Mouse (Mus musculus): ENCODE results near the gene Gpr61.

DNA sequence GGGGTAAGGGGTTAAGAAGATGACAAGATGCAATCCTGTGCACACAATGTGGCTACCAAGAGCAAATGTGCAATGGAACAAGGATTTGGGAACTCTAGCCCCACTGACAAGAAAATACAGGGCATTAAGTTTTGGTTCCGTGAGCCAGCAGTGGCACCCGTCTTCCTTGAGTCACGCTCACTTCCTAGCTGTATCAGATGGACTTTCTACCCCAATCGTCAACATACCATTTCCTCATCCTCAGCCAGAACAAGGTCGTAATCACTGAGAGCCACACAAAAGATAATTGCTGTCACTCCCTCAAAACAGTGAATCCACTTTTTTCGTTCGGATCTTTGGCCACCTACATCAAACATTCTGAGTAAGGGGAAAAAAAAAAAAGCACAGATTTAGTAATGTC is 42.4 kb downstream of the Gpr61 start:
- TF ChIP-seq CTCF (IDR thresholded peaks at IDR 0.05; ENCODE audit: low read depth): no peak
- TF ChIP-seq EP300 (optimal IDR thresholded peaks at IDR 0.05): no peak
